Mouse (Mus musculus) brain, embryonic 14.5 days (tissue): ENCODE results near the gene Nfam1. TPM values are rescaled to one million over a fixed set of nuclear protein-coding genes. Genes with fewer than 3 reads are reported as not detected.

ENCODE experiments used
- DNase-seq: peaks from one replicate; pipeline ENCODE4 v3.0.0-alpha.2; 2011; ENCODE audit warnings: low read depth
- CTCF ChIP-seq: fragments of 200-500 bp; IDR thresholded peaks from 2 replicates; pipeline ENCODE4 v1.5.1; 2012; ENCODE audit warnings: inconsistent platforms, mild to moderate bottlenecking, moderate library complexity, borderline replicate concordance; ENCODE audit not compliant: insufficient read depth, insufficient read length; ENCODE audit errors: extremely low read depth
- POLR2A ChIP-seq: fragments of 200-500 bp; IDR thresholded peaks from 2 replicates; pipeline ENCODE4 v1.6.1; 2012; ENCODE audit warnings: mild to moderate bottlenecking, inconsistent platforms, borderline replicate concordance; ENCODE audit not compliant: poor library complexity, insufficient read depth, insufficient read length, severe bottlenecking; ENCODE audit errors: extremely low read depth
- polyA plus RNA-seq: library from polyadenylated mRNA; depleted of rRNA; stranded (reverse); fragments of >200 nt; gene quantifications from 2 replicates; pipeline ENCODE4 v1.2.3, GENCODE M21; 2012

Gene Nfam1
- polyA plus RNA-seq, 1 experiment, result 2.1 TPM

DNA sequence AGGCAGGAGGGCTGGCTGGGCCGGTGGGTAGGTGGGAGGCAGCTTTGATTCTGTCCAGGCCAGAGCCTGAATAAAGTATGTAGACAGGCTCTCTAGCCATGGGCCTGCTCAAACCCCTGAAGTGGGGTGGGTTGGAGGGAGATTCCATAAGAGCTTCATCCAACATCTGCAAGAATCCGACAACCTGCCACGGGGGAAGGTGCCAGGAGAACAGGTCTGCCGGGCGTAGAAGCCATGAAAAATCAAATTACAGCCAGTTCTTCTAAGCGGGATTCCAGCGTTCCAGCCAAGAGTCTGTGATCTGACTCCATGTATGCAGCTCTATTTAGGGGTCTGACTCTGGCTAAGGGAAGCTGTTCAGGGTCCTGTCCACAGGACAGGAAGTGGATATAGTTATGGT lies 48.5 kb downstream of the Nfam1 start:
- TF ChIP-seq CTCF (no peak), POLR2A (no peak)
- DNase-seq, result no peak

DNA sequence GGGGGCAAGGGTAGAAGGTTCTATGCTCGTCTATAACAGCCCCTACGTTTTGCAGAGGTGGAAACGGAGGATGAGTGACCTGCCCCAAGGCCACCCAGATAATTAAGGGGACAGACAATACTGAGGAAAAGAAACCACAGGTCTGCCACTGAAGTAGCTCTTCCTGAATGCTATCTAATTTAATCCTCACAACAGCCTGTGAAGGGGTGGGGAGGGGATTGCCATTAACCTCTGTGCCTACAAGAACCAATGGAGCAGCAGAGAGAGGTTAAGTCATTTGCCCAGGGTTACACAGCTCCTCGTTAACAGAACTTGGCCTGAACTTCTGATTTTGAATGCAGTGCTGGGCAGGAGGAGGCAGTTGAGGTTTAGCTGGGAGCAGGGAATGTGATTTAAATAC lies 49.0 kb downstream of the Nfam1 start:
- TF ChIP-seq POLR2A, result no peak
- no peak for TF ChIP-seq CTCF

DNA sequence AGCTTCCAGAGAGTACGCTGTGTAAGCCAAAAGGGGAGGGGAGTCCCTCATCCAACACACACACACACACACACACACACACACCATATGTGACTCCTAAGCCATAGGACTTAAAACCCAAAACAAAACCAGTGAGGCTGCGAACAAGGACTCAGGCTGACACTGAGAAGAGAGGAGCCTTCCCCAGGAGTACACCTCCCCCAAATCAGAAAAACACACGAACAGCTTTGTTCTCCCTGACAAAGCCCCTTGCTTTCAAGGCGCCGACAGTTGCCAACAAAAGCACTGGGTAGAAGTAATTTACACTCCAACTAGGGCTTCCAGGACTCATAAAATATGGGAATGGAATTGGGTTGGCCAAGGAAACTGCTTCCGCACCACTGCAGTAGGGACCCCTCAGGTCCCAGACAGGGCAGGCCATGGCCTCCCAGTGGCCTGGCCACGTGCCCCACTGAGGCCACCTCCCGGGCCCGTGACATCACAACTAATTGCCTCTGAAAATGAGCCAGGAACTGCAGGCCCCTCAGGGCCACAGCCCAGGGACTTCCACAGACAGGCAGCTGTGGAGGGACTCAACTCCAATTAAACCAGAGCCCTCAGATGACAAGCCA lies 49.6 kb downstream of the Nfam1 start:
- DNase-seq, result peak; percentile 94
- TF ChIP-seq POLR2A (no peak), CTCF (no peak)

More for the DNA sequence above, 49.0 kb downstream of the Nfam1 start:
- peak; percentile 78 for DNase-seq

DNA sequence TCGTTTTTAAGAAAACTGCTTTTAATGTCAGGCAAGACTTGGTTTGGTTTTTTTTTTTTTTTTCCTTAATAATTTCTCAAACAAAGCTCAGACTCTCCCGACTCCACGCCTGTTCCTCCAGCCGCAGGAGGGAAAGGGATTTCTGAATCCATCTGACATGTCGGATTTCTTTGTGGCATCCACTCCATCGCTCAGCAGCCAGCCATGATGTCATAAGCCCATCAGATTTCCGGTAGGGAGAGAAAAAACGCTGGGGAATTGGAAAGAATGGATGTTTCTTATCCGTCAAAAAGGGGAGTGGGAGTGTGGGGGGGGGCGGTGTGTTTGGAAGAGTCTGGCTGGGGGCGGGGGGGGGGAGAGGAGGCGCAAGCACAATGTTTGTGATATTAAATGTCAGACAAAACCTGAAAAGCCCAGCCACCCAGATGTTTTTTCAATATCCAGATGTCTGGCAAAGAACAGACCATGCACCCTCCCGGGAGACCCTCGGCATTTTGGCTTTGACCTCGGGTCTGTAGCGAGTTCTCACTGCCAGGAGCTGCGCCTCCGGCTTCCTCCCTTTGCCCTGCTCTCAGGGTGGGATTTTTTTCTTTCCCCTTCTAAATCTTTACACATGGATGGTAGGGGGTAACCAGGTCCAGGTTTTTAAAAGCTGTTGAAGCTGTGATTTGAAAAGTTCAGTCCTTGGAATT lies 50.2 kb downstream of the Nfam1 start:
- TF ChIP-seq CTCF (no peak), POLR2A (no peak)
- peak; percentile 88 for DNase-seq

DNA sequence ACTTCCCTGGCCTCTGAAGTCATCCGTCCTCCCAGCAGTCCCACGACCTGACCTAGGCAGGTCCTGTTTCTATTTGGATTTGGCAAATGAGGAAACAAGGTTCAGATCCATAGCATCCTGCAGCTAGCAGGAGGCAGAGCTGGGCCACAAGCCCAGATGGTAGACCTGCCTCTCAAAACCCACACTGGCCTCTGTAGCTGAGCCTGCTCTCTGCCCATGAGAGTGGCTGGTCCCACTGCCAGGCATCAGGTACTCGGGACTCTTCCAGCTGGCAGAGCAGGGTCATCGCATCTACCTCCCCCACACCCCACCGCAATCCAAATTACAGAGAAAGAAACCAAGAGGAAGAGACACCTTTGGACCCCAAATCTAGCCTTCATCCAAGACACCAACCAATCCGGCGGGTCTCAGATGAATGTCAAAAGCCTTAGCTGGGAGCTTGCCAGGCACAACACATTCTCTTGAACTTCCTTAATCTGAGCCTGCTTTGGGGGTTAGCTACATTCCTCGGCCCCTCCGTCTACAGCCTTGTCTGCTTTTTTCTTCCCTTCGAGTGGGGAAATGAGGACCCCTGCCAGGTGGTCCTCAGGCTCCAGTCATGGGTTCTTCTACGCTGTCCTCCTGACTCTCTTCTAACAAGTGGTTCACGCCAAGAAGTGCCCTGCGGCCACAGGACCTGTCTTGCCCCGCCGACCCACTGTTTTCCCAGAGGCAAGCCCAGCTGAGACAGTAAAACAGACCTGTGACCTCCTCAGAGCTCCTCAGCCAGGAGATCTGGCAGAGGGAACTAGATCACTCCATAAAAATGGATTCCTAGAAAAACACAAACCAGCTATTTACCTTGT lies 51.2 kb downstream of the Nfam1 start:
- DNase-seq, result no peak
- TF ChIP-seq CTCF (no peak), POLR2A (no peak)

DNA sequence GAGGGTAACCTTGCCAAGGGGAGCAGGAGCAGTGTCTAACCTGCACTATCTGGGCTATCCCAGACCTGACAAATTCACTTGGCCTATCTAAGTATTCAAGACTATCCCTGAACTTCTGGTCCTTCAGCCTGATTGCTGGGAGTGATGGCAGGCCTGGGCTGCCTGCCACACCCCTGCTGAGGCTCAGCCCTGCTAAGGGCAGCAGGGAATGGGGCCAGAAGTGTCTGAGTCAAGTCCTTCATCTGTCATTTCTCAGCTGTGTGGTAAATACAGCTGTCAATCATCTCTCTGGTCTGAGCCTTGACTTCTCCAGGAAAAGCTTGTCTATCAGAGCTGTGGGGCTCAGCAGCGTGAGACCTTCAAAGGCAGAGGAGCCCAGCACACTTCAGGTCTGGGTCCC lies 53.6 kb downstream of the Nfam1 start:
- no peak for DNase-seq
- TF ChIP-seq POLR2A (no peak), CTCF (no peak)

DNA sequence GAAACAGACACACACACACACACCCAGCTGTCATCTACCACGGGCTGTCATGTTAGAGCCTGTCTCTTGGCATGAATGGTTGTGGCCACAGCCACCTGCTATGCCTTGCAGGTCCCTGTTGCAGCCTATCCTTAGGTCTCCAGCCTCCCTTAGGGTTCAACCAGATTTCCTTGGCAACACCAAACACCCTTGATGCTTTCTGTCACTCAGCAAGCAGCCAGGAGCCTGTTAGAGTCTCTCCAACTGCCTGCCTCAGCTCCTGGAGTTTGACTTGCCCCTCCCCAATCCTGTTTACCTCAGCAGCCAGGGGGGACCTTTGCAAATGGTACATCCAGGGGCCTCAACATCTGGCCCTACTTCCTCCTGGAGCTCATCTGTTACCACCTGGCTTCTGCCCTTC lies 58.6 kb downstream of the Nfam1 start:
- DNase-seq, result peak; percentile 32
- TF ChIP-seq POLR2A, result no peak

DNA sequence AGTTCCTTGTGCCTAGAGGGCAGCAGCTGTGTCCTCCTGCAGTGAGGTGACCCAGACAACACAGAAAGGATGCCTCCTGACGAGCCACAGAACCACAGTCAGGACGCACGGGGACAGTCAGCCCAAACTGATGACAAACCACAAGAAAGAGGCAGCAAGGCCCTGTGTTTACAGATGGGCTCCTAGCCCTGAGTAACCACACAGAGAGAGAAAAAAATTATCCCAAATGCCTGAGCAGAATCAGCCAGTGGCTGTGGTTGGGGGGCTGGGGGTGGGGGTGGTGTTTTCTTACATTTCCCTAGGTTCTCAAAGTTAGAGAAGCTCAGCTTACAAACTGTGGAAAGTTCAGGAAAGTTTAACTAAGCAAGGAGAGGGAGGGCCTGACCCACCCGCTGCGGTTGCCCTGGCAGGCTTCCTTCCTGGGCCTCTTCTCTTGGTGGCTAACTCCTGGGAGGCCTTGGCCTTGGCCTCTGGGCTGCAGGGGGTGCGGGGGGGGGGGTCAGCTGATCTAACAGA lies 63.8 kb downstream of the Nfam1 start:
- DNase-seq, result no peak
- TF ChIP-seq CTCF (no peak), POLR2A (no peak)

DNA sequence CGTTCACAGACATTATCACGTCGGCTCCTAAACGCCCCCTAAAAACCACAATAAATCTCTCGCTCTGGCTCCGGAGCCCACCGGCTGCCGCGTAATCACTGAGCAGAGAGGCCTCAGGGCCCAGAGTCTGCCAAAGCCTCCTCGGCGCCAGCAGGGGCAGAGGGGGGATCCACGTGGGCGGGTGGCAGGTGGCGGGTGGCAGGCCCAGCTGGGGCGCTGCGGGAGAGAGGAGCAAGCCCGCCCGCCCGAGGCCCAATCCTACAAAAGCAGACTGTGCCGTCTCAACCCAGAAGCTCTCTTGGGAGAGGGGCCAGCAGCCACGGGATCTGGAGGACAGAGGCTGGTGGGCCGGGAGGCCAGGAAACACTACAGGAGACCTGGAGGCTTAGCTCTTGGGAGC lies 64.7 kb downstream of the Nfam1 start:
- TF ChIP-seq POLR2A, result no peak
- TF ChIP-seq CTCF, result no peak; the same call in 1 of the 2 replicates
- peak; percentile 95 for DNase-seq

DNA sequence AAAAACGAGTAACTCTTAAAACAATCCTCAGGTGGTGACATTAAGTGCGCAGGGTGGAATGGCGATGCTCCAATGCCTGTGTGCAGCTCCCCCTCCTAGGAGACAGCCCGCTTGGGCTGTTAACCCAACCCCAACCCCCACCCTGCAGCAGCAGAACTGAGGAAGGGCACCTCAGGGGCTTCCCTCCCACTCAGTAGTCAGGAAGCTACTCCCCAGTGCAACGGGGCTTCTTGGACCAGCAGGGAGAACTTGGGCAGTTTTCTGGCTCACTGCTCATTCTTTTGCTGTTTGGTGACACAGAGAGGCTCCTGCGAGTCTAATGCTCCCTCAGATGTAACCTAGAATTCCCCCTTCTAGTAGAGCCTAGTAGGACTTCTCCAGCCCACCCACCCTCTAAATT lies 65.2 kb downstream of the Nfam1 start:
- no peak for TF ChIP-seq CTCF
- TF ChIP-seq POLR2A, result no peak

DNA sequence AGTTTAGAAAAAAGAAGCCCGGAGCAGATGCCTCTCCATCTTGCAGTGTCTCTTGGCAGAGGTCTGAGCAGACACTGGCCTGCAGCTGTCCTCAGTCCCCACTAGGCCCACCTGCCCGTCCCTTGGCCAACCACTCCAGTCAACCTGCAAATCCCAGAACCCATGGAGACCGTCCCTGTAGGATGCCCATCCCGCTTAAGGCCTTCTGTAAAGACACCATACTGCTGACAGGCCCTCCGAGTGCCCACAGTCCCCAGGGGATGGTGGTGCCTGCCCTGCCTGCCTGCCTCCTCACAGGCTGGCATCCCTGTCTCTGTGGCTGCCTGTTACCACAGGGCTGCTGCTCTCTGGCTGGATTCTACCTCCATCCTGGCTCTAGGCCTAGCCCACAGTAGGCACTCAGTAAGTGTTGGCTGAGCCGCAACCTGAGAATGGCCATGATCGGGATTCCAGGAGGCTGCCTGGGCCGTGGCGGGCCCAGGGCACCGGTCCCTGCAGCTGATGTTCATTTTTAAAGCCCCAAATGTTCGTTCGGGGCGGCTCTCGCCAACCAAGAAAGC lies 68.8 kb downstream of the Nfam1 start:
- peak; percentile 65 for DNase-seq
- 0 out of 2 replicates have a peak, but pooled peaks have one; percentile 2 for TF ChIP-seq CTCF
- TF ChIP-seq POLR2A, result no peak

More for the DNA sequence above, 65.2 kb downstream of the Nfam1 start:
- no peak for DNase-seq

DNA sequence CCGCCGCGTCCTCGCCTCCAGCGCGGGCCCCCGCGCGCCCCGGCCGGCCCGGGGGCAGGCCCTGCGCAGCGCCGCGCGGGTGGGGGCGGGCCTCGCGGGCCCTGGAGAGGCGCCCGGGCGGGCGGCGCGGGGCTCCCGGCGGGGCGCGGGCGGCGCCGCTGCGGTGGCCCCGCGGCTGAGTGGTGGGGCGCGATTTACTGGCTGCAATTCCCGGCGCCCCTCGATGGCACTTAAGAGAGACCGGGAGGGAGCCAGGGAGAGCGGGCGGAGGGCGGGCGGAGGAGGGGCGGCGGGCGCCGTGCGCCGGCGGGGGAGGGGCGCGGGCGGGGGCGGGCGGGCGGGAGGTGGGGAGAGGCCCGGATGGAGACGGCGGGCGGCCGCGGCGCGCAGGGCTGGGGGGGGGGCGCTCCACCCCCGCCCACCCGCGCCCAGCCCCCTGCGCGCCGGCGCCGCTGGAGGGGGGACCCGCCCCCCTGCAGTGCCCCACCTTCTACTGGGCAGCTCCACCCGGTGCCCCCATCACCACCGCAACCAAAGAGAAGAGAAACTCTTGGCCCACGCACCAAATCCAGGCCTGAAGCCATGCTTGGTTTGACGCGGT lies 69.5 kb downstream of the Nfam1 start:
- peak; percentile 68 for DNase-seq
- TF ChIP-seq POLR2A (no peak), CTCF (no peak)
